Mouse (Mus musculus) limb, embryonic 14.5 days (tissue): ENCODE measurements around the gene Krt82. TPM values are rescaled to one million over a fixed set of nuclear protein-coding genes. Genes with fewer than 3 reads are reported as not detected.
A peak's percentile ranks its signal among the peaks of the same experiment; 100 is the strongest.

Experiments
- ATAC-seq: fragments of 200-750 bp; cut with Nextera tagmentation; 2 replicates; pipeline ENCODE4 v1.8.0; 2017; ENCODE audit warnings: low read depth, moderate number of reproducible peaks, moderate TSS enrichment; ENCODE audit not compliant: low FRiP score
- DNase-seq: peaks from one replicate; pipeline ENCODE4 v3.0.0-alpha.2; 2015; ENCODE audit warnings: low spot score
- H3K27ac ChIP-seq: fragments of 300-500 bp; sonication (generic); replicated peaks from 2 replicates; pipeline ENCODE4 v1.5.1; 2014; ENCODE audit warnings: low read depth, mild to moderate bottlenecking, low read length, moderate library complexity, mixed read lengths
- H3K27me3 ChIP-seq: fragments of 300-500 bp; sonication (generic); 2 replicates; pipeline ENCODE4 v1.6.1; 2014; ENCODE audit warnings: low read length, mixed read lengths; ENCODE audit not compliant: control insufficient read depth, insufficient read depth
- H3K36me3 ChIP-seq: fragments of 300-500 bp; sonication (generic); 2 replicates; pipeline ENCODE4 v1.6.1; 2014; ENCODE audit warnings: mild to moderate bottlenecking, low read length, moderate library complexity, mixed read lengths; ENCODE audit not compliant: control insufficient read depth, insufficient read depth
- H3K4me1 ChIP-seq: fragments of 300-500 bp; sonication (generic); 2 replicates; pipeline ENCODE4 v1.6.1; 2014; ENCODE audit warnings: antibody characterized with exemption, low read length, mixed read lengths; ENCODE audit not compliant: control insufficient read depth, insufficient read depth
- H3K4me2 ChIP-seq: fragments of 300-500 bp; sonication (generic); replicated peaks from 2 replicates; pipeline ENCODE4 v1.6.1; 2014; ENCODE audit warnings: low read depth, mild to moderate bottlenecking, low read length, moderate library complexity; ENCODE audit not compliant: severe bottlenecking
- H3K4me3 ChIP-seq: fragments of 300-500 bp; sonication (generic); replicated peaks from 2 replicates; pipeline ENCODE4 v1.5.1; 2014; ENCODE audit warnings: low read length
- H3K9ac ChIP-seq: fragments of 300-500 bp; sonication (generic); 2 replicates; pipeline ENCODE4 v1.6.1; 2014; ENCODE audit warnings: mild to moderate bottlenecking, low read depth, low read length, moderate library complexity; ENCODE audit not compliant: severe bottlenecking
- H3K9me3 ChIP-seq: fragments of 300-500 bp; sonication (generic); 2 replicates; pipeline ENCODE4 v1.6.1; 2016; ENCODE audit warnings: low read length; ENCODE audit not compliant: control insufficient read depth
- POLR2A ChIP-seq: fragments of 200-500 bp; IDR thresholded peaks from 2 replicates; pipeline ENCODE4 v1.8.0; 2012; ENCODE audit warnings: inconsistent platforms, mild to moderate bottlenecking, moderate library complexity, borderline replicate concordance; ENCODE audit not compliant: insufficient read depth, insufficient read length; ENCODE audit errors: extremely low read depth
- WGBS: fragments of 180-500 bp; shearing (Covaris S2); extraction: QIAGEN DNeasy Blood & Tissue Kit; methylation state at CpG from one replicate; pipeline ENCODE4 v1.1.7; 2014; 5-methylcytosine and 5-hydroxymethylcytosine counted together
- polyA plus RNA-seq, 2 experiments: library from polyadenylated mRNA; depleted of rRNA in 1 of 2; stranded (reverse) in 1 of 2; unstranded in 1 of 2; fragments of >200 nt; fragmentation: Nextera tagmentation in 1 of 2; extraction: Ambion mirVana in 1 of 2; gene quantifications; 2 replicates each; pipeline versions ENCODE4 v1.2.1 to v1.2.3; 2012 to 2014

The Krt82 gene
- polyA plus RNA-seq, 2 experiments: not detected

- Histone ChIP-seq H3K27ac (no peak overlapping the region), H3K9me3 (no peaks in the 10 kb centered on the region), H3K4me2 (no peak overlapping the region), H3K4me3 (no peak overlapping the region), H3K9ac (no peak overlapping the region), H3K27me3 (no peaks in the 10 kb centered on the region), H3K36me3 (no peaks in the 10 kb centered on the region), H3K4me1 (peaks cover 13% of the 10 kb centered on the region)
- no peak for TF ChIP-seq POLR2A
- ATAC-seq: peak; percentile 12; the same call in 1 of the 2 replicates
- no peak for DNase-seq
- 47% methylated on average over 4 of the region's 4 CpGs for WGBS
Observed at GRCm38 (mm10) chr15:101538580-101538900, 11.9 kb downstream of the Krt82 start.

- Histone ChIP-seq H3K4me3 (no peak overlapping the region), H3K27ac (no peak overlapping the region), H3K9me3 (no peaks in the 10 kb centered on the region), H3K4me2 (no peak overlapping the region), H3K27me3 (no peaks in the 10 kb centered on the region), H3K9ac (no peak overlapping the region), H3K4me1 (peaks cover 13% of the 10 kb centered on the region), H3K36me3 (no peaks in the 10 kb centered on the region)
- DNase-seq: peak; percentile 14
- no peak for TF ChIP-seq POLR2A
- ATAC-seq: peak; percentile 24; the same call in 1 of the 2 replicates
- WGBS: 28% methylated on average over 7 of the region's 7 CpGs
Observed at GRCm38 (mm10) chr15:101537864-101538579, 12.4 kb downstream of the Krt82 start.

- Histone ChIP-seq H3K27ac (no peak overlapping the region), H3K27me3 (no peaks in the 10 kb centered on the region), H3K9ac (no peak overlapping the region), H3K4me3 (no peak overlapping the region), H3K4me2 (no peak overlapping the region), H3K4me1 (peaks cover 7% of the 10 kb centered on the region; the same call in 1 of the 2 replicates), H3K36me3 (no peaks in the 10 kb centered on the region), H3K9me3 (no peaks in the 10 kb centered on the region)
- no peak for DNase-seq
- no peak for TF ChIP-seq POLR2A
- WGBS: 52% methylated on average over 9 of the region's 9 CpGs
- no peak for ATAC-seq
Observed at GRCm38 (mm10) chr15:101536054-101536850, 14.2 kb downstream of the Krt82 start.

DNA sequence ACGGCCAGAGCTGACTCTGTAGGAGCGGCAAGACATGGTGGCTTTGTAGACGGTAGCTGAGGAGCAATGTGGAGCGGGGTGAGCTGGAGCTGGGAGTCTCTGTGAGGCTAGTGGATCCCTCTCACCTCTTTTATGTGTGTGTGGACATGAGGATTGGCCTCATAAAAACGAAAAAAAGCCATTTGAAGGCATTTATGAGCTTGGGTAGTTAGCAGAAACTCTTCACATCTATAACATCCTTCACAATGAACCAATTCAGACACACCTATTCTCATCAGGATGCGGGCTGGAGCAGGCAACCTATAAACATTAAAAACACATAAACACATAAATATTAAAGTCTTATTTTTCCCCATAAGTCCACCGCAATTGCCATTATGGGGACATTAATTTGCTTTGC is 17.7 kb downstream of the Krt82 start, which contains the start of gene Krt84:
Gene Krt84 (minus strand): TSS at position 101 of the 400 bp plus-strand sequence.
- H3K36me3 ChIP-seq: no peaks in the 10 kb centered on the region
- no peak for TF ChIP-seq POLR2A
- H3K9ac ChIP-seq: no peak within 1 kb of the TSS
- no peaks in the 10 kb centered on the region for H3K9me3 ChIP-seq
- H3K4me1 ChIP-seq: no peaks in the 10 kb centered on the region; the same call in 1 of the 2 replicates
- no peak for DNase-seq
- 50% methylated on average over 7 of the region's 7 CpGs for WGBS
- ATAC-seq: no peak
- H3K27ac ChIP-seq: no peak within 1 kb of the TSS
- no peaks in the 10 kb centered on the region for H3K27me3 ChIP-seq
- H3K4me2 ChIP-seq: no peak within 1 kb of the TSS
- H3K4me3 ChIP-seq: no peak within 1 kb of the TSS

- no peak overlapping the region for H3K27ac ChIP-seq
- WGBS: 77% methylated on average over 4 of the region's 4 CpGs
- no peak for ATAC-seq
Observed at GRCm38 (mm10) chr15:101522556-101523232, 27.8 kb downstream of the Krt82 start.

More at GRCm38 (mm10) chr15:101522556-101523232, 27.8 kb downstream of the Krt82 start:
- Histone ChIP-seq H3K9me3 (no peaks in the 10 kb centered on the region), H3K4me1 (no peaks in the 10 kb centered on the region), H3K9ac (no peak overlapping the region), H3K36me3 (no peaks in the 10 kb centered on the region), H3K27me3 (no peaks in the 10 kb centered on the region), H3K4me2 (no peak overlapping the region), H3K4me3 (no peak overlapping the region)
- TF ChIP-seq POLR2A: no peak
- no peak for DNase-seq
